Mouse (Mus musculus): ENCODE measurements around the gene Ywhag.

Gene Ywhag

GRCm38 (mm10) chr5:135934481-135935175 is at the start of gene Ywhag:
TSS of gene Ywhag (minus strand) at chr5:135934616.
- DNase-seq (ENCODE audit: low read depth, low spot score): peak; percentile 94

GRCm38 (mm10) chr5:135982398-135982797 is 48.0 kb upstream of the Ywhag start:
- DNase-seq (ENCODE audit: low read depth, low spot score): peak; percentile 37

- DNase-seq (ENCODE audit: low read depth, low spot score): no peak
Measured at GRCm38 (mm10) chr5:135979904-135980303, 45.5 kb upstream of the Ywhag start, which contains the start of gene Zp3. TSS of gene Zp3 (plus strand) at chr5:135980099.

- DNase-seq (ENCODE audit: low read depth, low spot score): no peak
Measured at GRCm38 (mm10) chr5:135979381-135979780, 45.0 kb upstream of the Ywhag start.

- DNase-seq (ENCODE audit: low read depth, low spot score): no peak
Measured at GRCm38 (mm10) chr5:135975893-135976668, 41.7 kb upstream of the Ywhag start.

- DNase-seq (ENCODE audit: low read depth, low spot score): no peak
Measured at GRCm38 (mm10) chr5:135974365-135974764, 39.9 kb upstream of the Ywhag start, which contains the start of gene Ssc4d. TSS of gene Ssc4d (minus strand) at chr5:135974531.

GRCm38 (mm10) chr5:135971876-135972275 is 37.5 kb upstream of the Ywhag start:
- DNase-seq (ENCODE audit: low read depth, low spot score): no peak

GRCm38 (mm10) chr5:135970247-135970646 is 35.8 kb upstream of the Ywhag start:
- no peak for DNase-seq (ENCODE audit: low read depth, low spot score)

- DNase-seq (ENCODE audit: low read depth, low spot score): peak; percentile 36
Measured at GRCm38 (mm10) chr5:135968781-135969180, 34.4 kb upstream of the Ywhag start.

- no peak for DNase-seq (ENCODE audit: low read depth, low spot score)
Measured at GRCm38 (mm10) chr5:135966866-135967265, 32.5 kb upstream of the Ywhag start.

- DNase-seq (ENCODE audit: low read depth, low spot score): no peak
Measured at GRCm38 (mm10) chr5:135965501-135965930, 31.1 kb upstream of the Ywhag start.

GRCm38 (mm10) chr5:135963280-135963627 is 28.8 kb upstream of the Ywhag start:
- DNase-seq (ENCODE audit: low read depth, low spot score): no peak

- DNase-seq (ENCODE audit: low read depth, low spot score): peak; percentile 96
Measured at GRCm38 (mm10) chr5:135962492-135963279, 28.3 kb upstream of the Ywhag start.

- DNase-seq (ENCODE audit: low read depth, low spot score): no peak
Measured at GRCm38 (mm10) chr5:135962125-135962491, 27.7 kb upstream of the Ywhag start.

- no peak for DNase-seq (ENCODE audit: low read depth, low spot score)
Measured at GRCm38 (mm10) chr5:135960909-135961635, 26.7 kb upstream of the Ywhag start.

GRCm38 (mm10) chr5:135959911-135960310 is 25.5 kb upstream of the Ywhag start:
- no peak for DNase-seq (ENCODE audit: low read depth, low spot score)

- no peak for DNase-seq (ENCODE audit: low read depth, low spot score)
Measured at GRCm38 (mm10) chr5:135958367-135958766, 24.0 kb upstream of the Ywhag start.

GRCm38 (mm10) chr5:135957207-135957974 is 23.0 kb upstream of the Ywhag start:
- DNase-seq (ENCODE audit: low read depth, low spot score): peak; percentile 88

- DNase-seq (ENCODE audit: low read depth, low spot score): no peak
Measured at GRCm38 (mm10) chr5:135956300-135957206, 22.1 kb upstream of the Ywhag start.

GRCm38 (mm10) chr5:135952830-135953229 is 18.4 kb upstream of the Ywhag start:
- no peak for DNase-seq (ENCODE audit: low read depth, low spot score)

Measured in retina, adult 2 months (tissue).